Mouse (Mus musculus) natural killer cell, adult 2 months (primary cell): Measurements from ENCODE around the gene Stt3b.
A peak's percentile ranks its signal among the peaks of the same experiment; 100 is the strongest.

Source experiments
- DNase-seq, 2 experiments: peaks; one replicate each; pipeline ENCODE4 v3.0.0; 2022; ENCODE audit warnings: low spot score in 2 of 2

Stt3b gene

GRCm38 (mm10) chr9:115318621-115319375 is 8.6 kb upstream of the Stt3b start:
- DNase-seq = no peak

GRCm38 (mm10) chr9:115317049-115317448 is 6.8 kb upstream of the Stt3b start:
- DNase-seq = no peak

GRCm38 (mm10) chr9:115314556-115314955 is 4.3 kb upstream of the Stt3b start:
- DNase-seq = no peak

GRCm38 (mm10) chr9:115313830-115314229 is 3.6 kb upstream of the Stt3b start:
- DNase-seq = no peak

- no peak for DNase-seq
These were observed 951 bp upstream of the Stt3b start for GRCm38 (mm10) chr9:115311223-115311520.

- no peak for DNase-seq
These were observed 260 bp downstream of the Stt3b start for GRCm38 (mm10) chr9:115309977-115310345.

- peak in 1 of 2 experiments; percentile 44 for DNase-seq
These were observed 745 bp downstream of the Stt3b start for GRCm38 (mm10) chr9:115309381-115309971.

- no peak for DNase-seq
These were observed 1.3 kb downstream of the Stt3b start for GRCm38 (mm10) chr9:115308941-115309380.

GRCm38 (mm10) chr9:115308401-115308800 is 1.8 kb downstream of the Stt3b start:
- no peak for DNase-seq

- no peak for DNase-seq
These were observed 4.0 kb downstream of the Stt3b start for GRCm38 (mm10) chr9:115306202-115306601.

- no peak for DNase-seq
These were observed 6.1 kb downstream of the Stt3b start for GRCm38 (mm10) chr9:115304149-115304548.

- DNase-seq = no peak
These were observed 8.6 kb downstream of the Stt3b start for GRCm38 (mm10) chr9:115301593-115301992.

GRCm38 (mm10) chr9:115301002-115301579 is 9.1 kb downstream of the Stt3b start:
- no peak for DNase-seq

GRCm38 (mm10) chr9:115296738-115297137 is 13.5 kb downstream of the Stt3b start:
- no peak for DNase-seq

GRCm38 (mm10) chr9:115293920-115294594 is 16.2 kb downstream of the Stt3b start:
- DNase-seq = no peak

- DNase-seq = no peak
These were observed 22.3 kb downstream of the Stt3b start for GRCm38 (mm10) chr9:115287774-115288434.

GRCm38 (mm10) chr9:115284385-115284784 is 25.8 kb downstream of the Stt3b start:
- no peak for DNase-seq

GRCm38 (mm10) chr9:115283403-115283802 is 26.8 kb downstream of the Stt3b start:
- no peak for DNase-seq

- no peak for DNase-seq
These were observed 31.6 kb downstream of the Stt3b start for GRCm38 (mm10) chr9:115278641-115279040.

GRCm38 (mm10) chr9:115274806-115275205 is 35.4 kb downstream of the Stt3b start:
- DNase-seq = no peak

- DNase-seq = no peak
These were observed 37.0 kb downstream of the Stt3b start for GRCm38 (mm10) chr9:115273095-115273649.

- DNase-seq = peak; percentile 22
These were observed 37.8 kb downstream of the Stt3b start for GRCm38 (mm10) chr9:115272451-115272850.
